Mouse (Mus musculus): ENCODE results near the gene Apoc3.

Gene Apoc3

GRCm38 (mm10) chr9:46192642-46193041, 42.8 kb downstream of the Apoc3 start:
- DNase-seq (ENCODE audit: low spot score) = no peak

- DNase-seq (ENCODE audit: low spot score) = no peak
Measured at GRCm38 (mm10) chr9:46191644-46192043, 43.8 kb downstream of the Apoc3 start.

GRCm38 (mm10) chr9:46191234-46191633, 44.2 kb downstream of the Apoc3 start:
- no peak for DNase-seq (ENCODE audit: low spot score)

GRCm38 (mm10) chr9:46189381-46189780, 46.1 kb downstream of the Apoc3 start:
- no peak for DNase-seq (ENCODE audit: low spot score)

GRCm38 (mm10) chr9:46188956-46189355, 46.5 kb downstream of the Apoc3 start:
- DNase-seq (ENCODE audit: low spot score) = no peak

GRCm38 (mm10) chr9:46188370-46188769, 47.1 kb downstream of the Apoc3 start:
- no peak for DNase-seq (ENCODE audit: low spot score)

GRCm38 (mm10) chr9:46186387-46186786, 49.0 kb downstream of the Apoc3 start:
- DNase-seq (ENCODE audit: low spot score) = no peak

GRCm38 (mm10) chr9:46185191-46185590, 50.2 kb downstream of the Apoc3 start:
- peak; percentile 39 for DNase-seq (ENCODE audit: low spot score)

GRCm38 (mm10) chr9:46184542-46184941, 50.9 kb downstream of the Apoc3 start:
- no peak for DNase-seq (ENCODE audit: low spot score)

All from left cerebral cortex, adult 11 months (tissue).